Mouse (Mus musculus) midbrain, embryonic 13.5 days (tissue): ENCODE results near the gene Mettl1. TPM values are rescaled to one million over a fixed set of nuclear protein-coding genes. Genes with fewer than 3 reads are reported as not detected.

Experiments used
- ATAC-seq: fragments of 200-750 bp; cut with Nextera tagmentation; 2 replicates; pipeline ENCODE4 v1.8.0; 2017; ENCODE audit warnings: mild to moderate bottlenecking, moderate TSS enrichment, moderate library complexity
- H3K27ac ChIP-seq: fragments of 300-500 bp; sonication (generic); 2 replicates; pipeline ENCODE4 v1.5.1; 2015; ENCODE audit warnings: inconsistent platforms, mild to moderate bottlenecking, moderate library complexity
- H3K27me3 ChIP-seq: fragments of 300-500 bp; sonication (generic); 2 replicates; pipeline ENCODE4 v1.6.1; 2015; ENCODE audit warnings: mild to moderate bottlenecking, inconsistent platforms
- H3K36me3 ChIP-seq: fragments of 300-500 bp; sonication (generic); 2 replicates; pipeline ENCODE4 v1.6.1; 2015; ENCODE audit warnings: mild to moderate bottlenecking, inconsistent platforms
- H3K4me1 ChIP-seq: fragments of 300-500 bp; sonication (generic); replicated peaks from 2 replicates; pipeline ENCODE4 v1.6.1; 2015; ENCODE audit warnings: inconsistent platforms
- H3K4me2 ChIP-seq: fragments of 300-500 bp; sonication (generic); replicated peaks from 2 replicates; pipeline ENCODE4 v1.6.1; 2015; ENCODE audit warnings: moderate library complexity, mild to moderate bottlenecking, inconsistent platforms
- H3K4me3 ChIP-seq: fragments of 300-500 bp; sonication (generic); replicated peaks from 2 replicates; pipeline ENCODE4 v1.5.1; 2015; ENCODE audit warnings: mild to moderate bottlenecking, inconsistent platforms
- H3K9ac ChIP-seq: fragments of 300-500 bp; sonication (generic); replicated peaks from 2 replicates; pipeline ENCODE4 v1.6.1; 2015; ENCODE audit warnings: mild to moderate bottlenecking, inconsistent platforms
- H3K9me3 ChIP-seq: fragments of 300-500 bp; sonication (generic); 2 replicates; pipeline ENCODE4 v1.6.1; 2016; ENCODE audit warnings: mild to moderate bottlenecking, inconsistent platforms
- WGBS: fragments of 180-500 bp; shearing (Covaris S2); methylation state at CpG from one replicate; pipeline ENCODE4 v1.1.7; 2015; 5-methylcytosine and 5-hydroxymethylcytosine counted together
- polyA plus RNA-seq: library from polyadenylated mRNA; unstranded; fragments of >200 nt; fragmentation: Nextera tagmentation; extraction: Ambion mirVana; gene quantifications from 2 replicates; pipeline ENCODE4 v1.2.1, GENCODE M21; 2015

The Mettl1 gene
- 21.1 and 22.0 TPM in 2 replicates for polyA plus RNA-seq

- H3K4me3 ChIP-seq: peak within 1 kb of the TSS; percentile 79
- peaks cover 10% of the 10 kb centered on the region for H3K27me3 ChIP-seq
- no peak within 1 kb of the TSS; the same call in 1 of the 2 replicates for H3K27ac ChIP-seq
- H3K9ac ChIP-seq: peak within 1 kb of the TSS; percentile 73
- 1% methylated on average over 28 of the region's 28 CpGs for WGBS
- ATAC-seq: peak; percentile 84
- H3K4me2 ChIP-seq: peak within 1 kb of the TSS; percentile 92
- H3K4me1 ChIP-seq: peaks cover 16% of the 10 kb centered on the region
- H3K36me3 ChIP-seq: peaks cover 9% of the 10 kb centered on the region
- H3K9me3 ChIP-seq: no peaks in the 10 kb centered on the region
These were observed at the start of gene Mettl1, which contains the start of gene Eef1akmt3 for GRCm38 (mm10) chr10:127041274-127041766. Gene Mettl1, plus strand, starts transcription at chr10:127041414. Gene Eef1akmt3, minus strand, starts transcription at chr10:127041513.

DNA sequence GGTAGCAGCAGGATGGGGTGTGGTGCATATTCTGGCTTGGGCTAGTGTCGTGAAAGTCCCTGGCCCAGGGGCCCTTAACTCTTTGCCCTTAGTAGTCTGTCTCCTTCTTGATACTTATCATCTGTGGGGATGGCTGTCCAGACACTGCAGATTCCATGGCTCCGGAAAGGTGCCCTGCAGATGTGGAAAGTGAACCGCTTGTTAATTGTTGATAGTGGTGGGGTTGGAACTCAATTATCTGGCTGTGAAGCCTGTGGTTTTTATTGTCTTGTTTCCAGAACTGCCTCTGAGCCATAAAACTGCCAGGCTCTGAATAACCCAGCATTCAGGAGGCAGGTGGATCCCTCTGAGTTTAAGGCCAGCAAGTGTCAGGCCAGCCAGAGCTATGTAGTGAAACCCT lies 49.5 kb upstream of the Mettl1 start:
- no peak overlapping the region for H3K27ac ChIP-seq
- no peak overlapping the region for H3K4me2 ChIP-seq
- WGBS: 83% methylated on average over 3 of the region's 3 CpGs
- peaks cover 47% of the 10 kb centered on the region for H3K36me3 ChIP-seq
- no peak overlapping the region for H3K9ac ChIP-seq
- H3K9me3 ChIP-seq: no peaks in the 10 kb centered on the region
- peaks cover 36% of the 10 kb centered on the region for H3K4me1 ChIP-seq
- no peak for ATAC-seq
- no peaks in the 10 kb centered on the region for H3K27me3 ChIP-seq
- H3K4me3 ChIP-seq: no peak overlapping the region

GRCm38 (mm10) chr10:126993621-126994020 lies 47.6 kb upstream of the Mettl1 start:
- Histone ChIP-seq H3K4me1 (peaks cover 16% of the 10 kb centered on the region), H3K27me3 (no peaks in the 10 kb centered on the region), H3K36me3 (peaks cover 63% of the 10 kb centered on the region), H3K27ac (no peak overlapping the region), H3K4me2 (no peak overlapping the region), H3K4me3 (no peak overlapping the region), H3K9me3 (no peaks in the 10 kb centered on the region), H3K9ac (no peak overlapping the region)
- no peak for ATAC-seq
- 92% methylated on average over 3 of the region's 3 CpGs for WGBS

DNA sequence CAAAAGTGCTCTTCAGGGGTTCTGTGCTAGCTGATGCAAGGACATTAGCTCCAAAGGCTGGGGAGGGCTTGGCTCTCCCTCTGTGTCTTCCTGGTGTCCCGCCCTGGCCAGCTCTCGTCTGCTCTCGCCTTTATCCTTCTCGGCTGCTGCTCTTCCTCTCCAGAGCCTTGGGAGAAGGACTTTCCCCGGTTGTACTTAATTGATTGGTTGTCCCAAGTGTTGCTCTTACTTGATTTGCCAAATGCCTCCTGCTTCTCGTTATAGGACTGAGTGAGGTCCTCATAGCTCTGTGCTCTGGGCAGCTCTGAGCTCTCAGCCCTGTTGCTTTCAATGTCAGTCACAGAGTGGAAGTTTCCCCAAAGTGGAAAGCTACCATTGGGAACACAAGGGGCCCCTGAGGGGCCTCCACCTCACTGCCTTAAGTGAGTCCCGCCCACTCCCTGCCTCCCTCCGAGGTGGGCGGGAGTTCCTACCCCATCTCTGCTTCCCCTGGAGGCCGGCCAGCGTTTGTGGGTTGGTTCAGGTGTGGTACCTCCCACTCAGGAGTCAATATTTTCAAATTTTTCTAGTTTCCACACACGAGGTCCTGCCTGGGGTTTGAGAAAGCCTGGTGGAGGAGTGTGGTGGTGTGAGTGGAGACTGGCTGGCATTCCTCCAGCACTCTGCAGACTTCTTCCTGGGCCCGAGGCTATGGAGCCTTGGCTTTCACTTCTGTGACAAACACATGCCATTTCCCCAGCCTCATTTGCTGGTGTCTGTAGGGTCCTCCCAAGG lies 43.7 kb upstream of the Mettl1 start:
- no peaks in the 10 kb centered on the region for H3K27me3 ChIP-seq
- no peak overlapping the region for H3K4me2 ChIP-seq
- no peak overlapping the region for H3K9ac ChIP-seq
- no peak overlapping the region for H3K27ac ChIP-seq
- no peaks in the 10 kb centered on the region for H3K9me3 ChIP-seq
- WGBS: 83% methylated on average over 13 of the region's 13 CpGs
- no peak overlapping the region for H3K4me3 ChIP-seq
- H3K36me3 ChIP-seq: peaks cover 63% of the 10 kb centered on the region
- no peaks in the 10 kb centered on the region for H3K4me1 ChIP-seq
- ATAC-seq: no peak

DNA sequence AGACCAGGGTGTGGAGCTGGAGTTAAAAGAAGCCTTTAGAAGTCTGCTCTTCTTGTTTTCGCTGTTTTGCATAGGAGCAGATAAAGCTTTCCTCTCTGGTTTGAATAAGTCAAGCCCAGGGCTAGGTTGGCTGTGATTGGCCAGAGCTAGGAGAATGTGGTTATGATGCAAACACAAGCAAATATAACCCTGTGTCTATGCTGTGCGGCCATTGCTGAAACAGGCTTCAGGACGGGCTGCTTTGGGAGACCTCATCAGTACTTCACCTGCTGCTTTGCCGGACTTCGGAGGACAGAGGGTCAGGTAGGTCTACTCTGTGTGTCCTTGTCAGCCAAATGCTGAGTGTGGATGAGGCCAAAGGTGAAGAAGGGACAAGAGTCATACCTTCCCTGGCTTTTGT lies 40.7 kb upstream of the Mettl1 start, which contains the start of gene Avil:
Gene Avil, plus strand, starts transcription at position 181 of the 400 bp plus-strand sequence.
- peaks cover 33% of the 10 kb centered on the region for H3K36me3 ChIP-seq
- H3K4me2 ChIP-seq: no peak within 1 kb of the TSS
- WGBS: 89% methylated on average over 5 of the region's 5 CpGs
- no peak within 1 kb of the TSS for H3K4me3 ChIP-seq
- no peak for ATAC-seq
- no peaks in the 10 kb centered on the region for H3K9me3 ChIP-seq
- H3K27ac ChIP-seq: no peak within 1 kb of the TSS
- H3K27me3 ChIP-seq: no peaks in the 10 kb centered on the region
- H3K9ac ChIP-seq: no peak within 1 kb of the TSS
- H3K4me1 ChIP-seq: no peaks in the 10 kb centered on the region

- peaks cover 26% of the 10 kb centered on the region for H3K36me3 ChIP-seq
- ATAC-seq: no peak
- H3K4me1 ChIP-seq: no peaks in the 10 kb centered on the region
- no peaks in the 10 kb centered on the region for H3K9me3 ChIP-seq
- no peak overlapping the region for H3K4me2 ChIP-seq
- no peak overlapping the region for H3K4me3 ChIP-seq
- WGBS: 89% methylated on average over 9 of the region's 9 CpGs
- H3K27ac ChIP-seq: no peak overlapping the region
- no peaks in the 10 kb centered on the region for H3K27me3 ChIP-seq
- H3K9ac ChIP-seq: no peak overlapping the region
These were observed 39.9 kb upstream of the Mettl1 start for GRCm38 (mm10) chr10:127001297-127001696.

- Histone ChIP-seq H3K27ac (no peak overlapping the region), H3K36me3 (peaks cover 26% of the 10 kb centered on the region), H3K4me1 (no peaks in the 10 kb centered on the region), H3K27me3 (no peaks in the 10 kb centered on the region), H3K9me3 (no peaks in the 10 kb centered on the region), H3K9ac (no peak overlapping the region), H3K4me3 (no peak overlapping the region), H3K4me2 (no peak overlapping the region)
- no peak for ATAC-seq
- WGBS: 61% methylated on average over 1 of the region's 1 CpGs
These were observed 39.2 kb upstream of the Mettl1 start for GRCm38 (mm10) chr10:127002056-127002455.

DNA sequence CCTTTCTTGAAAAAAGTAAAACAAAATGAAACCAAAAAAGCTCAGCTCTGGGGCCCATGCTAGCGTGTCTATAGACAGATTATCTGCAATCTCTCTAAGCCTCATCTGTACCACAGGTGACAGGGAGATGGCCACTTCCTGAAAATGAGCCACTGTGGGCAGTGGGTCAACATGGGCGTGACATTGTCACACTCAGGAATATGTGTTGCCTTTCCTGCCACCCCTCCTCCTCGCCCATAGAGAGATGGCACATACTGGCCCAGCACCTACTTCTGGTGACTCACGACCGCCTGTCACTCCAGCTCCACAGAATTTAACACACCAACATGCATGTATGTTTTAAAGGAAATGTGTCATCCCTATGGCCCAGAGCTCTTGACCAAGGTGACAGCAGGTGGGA lies 38.4 kb upstream of the Mettl1 start:
- no peak overlapping the region for H3K9ac ChIP-seq
- peaks cover 19% of the 10 kb centered on the region for H3K36me3 ChIP-seq
- H3K27ac ChIP-seq: no peak overlapping the region
- H3K4me1 ChIP-seq: no peaks in the 10 kb centered on the region
- no peak overlapping the region for H3K4me2 ChIP-seq
- H3K4me3 ChIP-seq: no peak overlapping the region
- no peak for ATAC-seq
- H3K27me3 ChIP-seq: no peaks in the 10 kb centered on the region
- H3K9me3 ChIP-seq: no peaks in the 10 kb centered on the region
- 93% methylated on average over 5 of the region's 5 CpGs for WGBS

DNA sequence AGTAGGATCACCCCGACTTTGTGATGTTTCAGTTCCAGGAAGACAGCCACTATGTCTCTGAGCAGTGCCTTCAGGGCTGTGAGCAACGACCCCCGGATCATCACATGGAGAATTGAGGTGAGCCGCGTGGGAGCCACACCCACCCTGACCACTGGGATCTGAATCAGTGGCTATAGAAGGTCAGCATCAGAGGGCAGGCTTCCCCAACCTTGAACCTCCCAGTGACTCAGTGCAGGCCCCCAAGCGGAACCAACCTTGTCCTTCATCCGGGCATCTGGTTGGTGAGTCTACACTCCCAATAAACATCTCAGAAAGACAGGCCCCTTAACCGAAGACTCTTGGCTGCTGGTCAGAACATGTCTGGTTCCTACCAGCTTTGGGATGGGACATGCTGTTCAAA lies 37.9 kb upstream of the Mettl1 start:
- no peaks in the 10 kb centered on the region for H3K4me1 ChIP-seq
- H3K9me3 ChIP-seq: no peaks in the 10 kb centered on the region
- H3K27me3 ChIP-seq: no peaks in the 10 kb centered on the region
- no peak for ATAC-seq
- no peak overlapping the region for H3K27ac ChIP-seq
- H3K4me3 ChIP-seq: no peak overlapping the region
- no peak overlapping the region for H3K4me2 ChIP-seq
- peaks cover 13% of the 10 kb centered on the region for H3K36me3 ChIP-seq
- no peak overlapping the region for H3K9ac ChIP-seq
- 89% methylated on average over 8 of the region's 8 CpGs for WGBS

DNA sequence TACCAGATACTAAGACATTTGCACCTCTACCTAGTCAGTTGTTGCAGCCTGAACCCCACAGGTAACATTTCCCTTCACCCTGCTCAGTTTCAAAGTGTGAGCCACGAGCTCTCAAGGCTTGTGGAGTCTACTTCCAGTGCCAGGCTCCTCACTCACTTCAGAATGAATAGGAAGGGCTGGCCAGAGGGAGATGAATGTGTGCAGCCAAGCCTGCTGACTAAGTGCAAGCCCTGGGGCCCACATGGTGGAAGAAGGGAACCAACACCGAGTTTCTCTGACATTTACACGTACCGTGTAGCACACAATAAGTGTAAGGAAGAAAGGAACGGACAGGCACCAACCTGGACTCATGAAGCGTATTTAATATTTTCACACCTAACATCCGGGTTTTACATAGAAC lies 37.4 kb upstream of the Mettl1 start:
- Histone ChIP-seq H3K36me3 (peaks cover 9% of the 10 kb centered on the region), H3K27ac (no peak overlapping the region), H3K9ac (no peak overlapping the region), H3K9me3 (no peaks in the 10 kb centered on the region), H3K4me2 (no peak overlapping the region), H3K27me3 (no peaks in the 10 kb centered on the region), H3K4me3 (no peak overlapping the region), H3K4me1 (no peaks in the 10 kb centered on the region)
- WGBS: 69% methylated on average over 7 of the region's 7 CpGs
- ATAC-seq: no peak

- Histone ChIP-seq H3K27ac (no peak overlapping the region), H3K36me3 (no peaks in the 10 kb centered on the region), H3K9ac (no peak overlapping the region), H3K9me3 (no peaks in the 10 kb centered on the region), H3K4me3 (no peak overlapping the region), H3K27me3 (no peaks in the 10 kb centered on the region), H3K4me2 (no peak overlapping the region), H3K4me1 (no peaks in the 10 kb centered on the region)
- 60% methylated on average over 5 of the region's 5 CpGs for WGBS
- no peak for ATAC-seq
These were observed 24.7 kb upstream of the Mettl1 start for GRCm38 (mm10) chr10:127016488-127016887.

- Histone ChIP-seq H3K27ac (no peak overlapping the region), H3K36me3 (peaks cover 5% of the 10 kb centered on the region), H3K4me1 (no peaks in the 10 kb centered on the region), H3K9me3 (no peaks in the 10 kb centered on the region), H3K27me3 (no peaks in the 10 kb centered on the region), H3K9ac (no peak overlapping the region), H3K4me3 (no peak overlapping the region), H3K4me2 (no peak overlapping the region)
- no peak for ATAC-seq
- WGBS: 25% methylated on average over 2 of the region's 2 CpGs
These were observed 24.1 kb upstream of the Mettl1 start for GRCm38 (mm10) chr10:127017071-127017470.
